Mouse (Mus musculus) cerebellum, adult 8-10 months (tissue): ENCODE data around the gene Fam118b.
A peak's percentile ranks its signal among the peaks of the same experiment; 100 is the strongest.

ENCODE experiments used
- DNase-seq: peaks from one replicate; pipeline ENCODE4 v3.0.0; 2022

Gene Fam118b

DNA sequence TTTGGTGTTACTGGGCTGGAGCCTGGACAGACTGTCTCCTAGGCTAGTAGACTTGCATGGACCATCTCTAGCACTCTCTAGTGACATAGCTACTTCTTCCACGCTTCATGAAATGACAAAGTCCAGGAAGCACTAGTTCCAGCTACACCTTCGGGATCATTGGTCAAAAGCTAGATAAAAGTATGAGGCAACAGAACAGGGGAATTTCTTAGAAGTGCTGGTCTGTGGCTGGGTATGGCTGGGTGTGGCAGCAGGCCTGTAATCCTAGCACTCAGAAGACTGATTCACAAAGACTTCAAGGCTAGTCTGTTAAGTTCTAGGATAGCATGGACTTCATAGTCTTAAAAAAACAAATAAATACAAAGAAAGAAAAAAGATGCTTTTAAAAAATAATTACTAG lies 4.2 kb downstream of the Fam118b start:
- no peak for DNase-seq

DNA sequence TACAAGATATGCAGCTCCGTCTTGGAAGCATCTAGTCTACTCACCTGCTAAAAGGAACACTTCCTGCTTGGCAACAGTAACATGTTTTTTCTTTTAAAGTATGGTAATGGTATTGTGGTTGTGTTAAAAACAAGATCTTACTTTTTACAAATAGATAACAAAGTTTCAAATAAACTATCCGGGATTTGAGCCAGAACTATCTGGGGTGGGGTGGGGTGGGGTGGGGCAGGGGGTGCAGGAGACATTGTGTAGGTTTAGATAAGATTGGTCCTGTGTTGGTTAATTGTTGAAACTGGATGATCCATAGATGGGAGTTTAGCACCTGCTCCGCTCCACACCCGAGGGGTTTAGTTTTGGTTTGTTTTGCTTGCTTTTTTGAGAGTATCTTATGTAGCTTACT lies 5.2 kb downstream of the Fam118b start:
- no peak for DNase-seq

DNA sequence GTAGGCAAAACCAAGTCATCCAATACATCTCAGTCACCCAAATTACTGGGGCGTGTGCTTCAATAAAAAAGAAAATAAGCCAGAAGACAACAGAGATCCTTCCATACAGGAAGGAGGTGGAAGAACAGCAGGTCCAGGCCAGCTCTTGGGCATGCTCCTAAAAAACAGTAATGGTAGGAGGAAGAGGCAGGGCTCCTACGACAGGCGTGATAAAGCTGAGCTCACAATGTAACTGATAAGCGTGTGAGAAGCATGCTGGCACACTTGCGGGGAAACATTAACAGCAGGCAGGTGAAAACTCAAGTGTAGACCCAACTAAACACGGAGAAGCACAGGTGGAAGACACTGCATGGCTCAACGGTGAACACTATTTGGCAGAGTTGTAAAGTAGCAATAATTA lies 10.2 kb downstream of the Fam118b start:
- no peak for DNase-seq

DNA sequence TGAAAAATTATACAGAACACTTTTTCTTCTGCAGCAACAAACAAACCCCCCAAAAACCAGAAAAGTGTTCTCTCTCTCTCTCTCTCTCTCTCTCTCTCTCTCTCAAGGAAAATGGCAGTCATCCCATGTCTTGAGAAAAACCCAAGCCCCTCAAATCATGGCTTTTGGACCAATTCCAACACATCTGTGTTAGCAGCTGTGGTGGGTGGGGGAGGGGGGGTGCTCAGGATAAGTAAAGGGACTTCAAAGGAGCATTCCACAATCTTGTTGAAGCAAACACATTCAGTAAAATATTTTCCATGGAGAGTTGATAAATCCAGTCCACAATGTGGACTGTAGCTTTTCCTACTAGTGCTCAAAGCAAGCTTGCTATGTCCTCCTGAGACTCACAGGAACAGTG lies 18.1 kb downstream of the Fam118b start:
- DNase-seq = no peak

DNA sequence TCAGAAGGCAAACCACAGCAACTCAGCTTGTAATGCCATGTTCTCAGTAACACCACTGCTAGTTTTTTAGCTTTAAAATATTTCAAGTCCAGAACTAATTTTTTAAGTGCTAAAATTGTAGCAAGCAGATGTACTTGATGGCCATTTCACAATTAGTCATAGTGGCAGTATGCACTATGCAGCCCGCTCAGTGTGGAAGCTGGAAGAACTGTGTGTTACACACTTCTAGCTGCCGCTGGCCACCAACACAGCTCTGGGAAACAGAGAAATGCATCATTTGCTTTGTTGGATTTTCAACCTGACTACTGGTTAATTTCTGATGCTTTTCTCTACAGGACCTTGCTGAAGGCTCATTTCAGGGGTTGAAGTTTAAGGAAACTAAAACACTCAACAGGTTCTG lies 20.2 kb downstream of the Fam118b start:
- no peak for DNase-seq

DNA sequence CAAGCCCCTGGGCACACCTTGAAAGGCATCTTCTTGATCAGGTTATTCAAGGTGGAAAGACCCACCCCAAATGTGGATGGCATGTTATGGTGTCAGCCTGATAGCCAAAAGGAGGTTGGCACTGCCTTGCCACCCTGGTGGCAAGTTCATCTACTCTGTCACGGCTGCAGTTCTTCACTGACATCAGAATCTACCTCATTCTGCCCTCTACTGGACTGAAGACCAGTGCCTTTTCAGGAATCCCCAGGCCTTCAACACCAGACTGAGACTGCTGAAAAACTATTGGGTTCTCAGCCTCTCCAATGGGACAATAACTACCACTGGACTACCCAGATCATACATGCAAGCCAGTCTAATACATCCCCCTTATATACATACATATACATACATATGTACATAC lies 27.9 kb downstream of the Fam118b start:
- DNase-seq = no peak

DNA sequence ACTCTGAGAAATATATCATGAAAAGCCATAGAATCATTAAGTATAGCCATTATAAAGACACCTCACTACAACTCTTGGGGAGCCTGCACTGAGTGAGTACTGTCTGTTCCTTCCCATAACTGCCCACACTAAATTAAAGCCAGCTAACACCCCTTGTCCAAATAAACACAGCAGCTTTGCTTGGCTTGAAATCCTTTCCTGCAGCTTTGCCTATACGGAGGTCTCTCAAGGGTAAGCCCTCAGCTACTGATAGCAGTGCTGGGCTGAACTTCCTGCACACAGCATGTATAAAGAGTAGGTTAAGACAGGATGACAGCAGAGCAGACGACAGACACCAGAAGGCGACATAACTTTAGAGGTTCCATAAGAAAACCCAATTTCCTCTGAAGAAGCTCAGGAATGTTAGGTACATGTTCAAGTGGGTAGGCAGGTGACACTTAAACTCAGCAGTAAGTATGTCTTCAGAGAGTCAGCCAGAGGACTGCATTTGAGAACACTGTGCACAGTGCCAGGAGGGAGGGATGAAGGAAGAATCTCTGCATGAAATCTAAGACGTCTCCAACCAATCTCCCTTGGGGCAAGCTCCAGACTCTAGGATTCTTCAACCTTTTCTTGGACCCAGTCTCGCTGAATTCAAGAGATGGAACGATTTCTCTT lies 28.6 kb downstream of the Fam118b start:
- DNase-seq = no peak

DNA sequence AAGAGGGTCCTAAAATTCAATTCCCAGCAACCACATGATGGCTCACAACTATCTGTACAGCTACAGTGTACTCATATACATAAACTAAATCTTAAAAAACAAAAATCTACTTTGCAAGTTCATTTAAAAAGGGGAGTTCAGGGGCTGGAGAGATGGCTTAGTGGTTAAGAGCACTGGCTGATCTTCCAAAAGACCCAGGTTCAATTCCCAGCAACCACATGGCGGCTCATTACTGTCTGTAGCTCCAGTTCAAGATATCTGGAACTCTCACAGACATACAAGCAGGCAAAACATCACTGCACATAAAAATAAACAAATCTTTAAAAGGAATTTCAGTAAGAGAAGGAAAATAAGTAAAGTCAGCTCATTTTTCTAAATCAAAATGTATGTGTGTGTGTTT lies 29.2 kb downstream of the Fam118b start:
- no peak for DNase-seq

DNA sequence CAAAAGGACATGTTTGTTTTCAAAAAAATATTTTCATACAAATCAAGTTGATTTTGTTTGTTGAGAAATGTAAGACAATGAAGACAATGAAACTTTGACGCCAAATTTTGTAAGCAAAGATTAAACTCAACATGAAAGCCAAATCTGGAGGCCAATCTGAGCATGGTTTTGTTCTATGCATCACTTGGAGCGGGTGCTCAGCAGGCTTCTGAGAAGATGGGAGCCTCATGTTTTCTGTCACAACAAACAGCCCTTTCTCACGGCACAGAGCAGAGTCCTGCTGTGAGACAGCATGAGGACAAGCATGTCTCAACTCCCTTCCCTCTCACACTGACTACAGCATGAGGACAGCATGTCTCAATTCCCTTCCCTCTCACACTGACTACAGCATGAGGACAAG lies 31.6 kb downstream of the Fam118b start:
- no peak for DNase-seq

DNA sequence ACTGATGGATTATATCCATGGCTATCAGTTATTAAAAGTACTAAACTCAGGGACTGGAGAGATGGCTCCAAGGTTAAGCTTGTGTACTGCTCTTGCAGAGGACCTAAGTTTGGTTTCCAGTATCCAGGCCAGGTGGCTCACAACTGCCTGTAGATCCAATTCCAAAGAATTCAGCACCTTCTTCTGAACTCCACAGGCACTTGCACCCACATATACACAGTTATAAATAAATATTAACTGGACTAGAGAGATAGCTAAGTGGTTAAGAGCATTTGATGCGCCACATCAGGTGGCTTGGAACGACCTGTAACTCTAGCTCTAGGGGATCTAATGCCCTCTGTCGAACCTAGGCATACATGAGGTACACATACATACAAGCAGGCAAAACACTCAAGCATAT lies 38.9 kb downstream of the Fam118b start:
- no peak for DNase-seq

DNA sequence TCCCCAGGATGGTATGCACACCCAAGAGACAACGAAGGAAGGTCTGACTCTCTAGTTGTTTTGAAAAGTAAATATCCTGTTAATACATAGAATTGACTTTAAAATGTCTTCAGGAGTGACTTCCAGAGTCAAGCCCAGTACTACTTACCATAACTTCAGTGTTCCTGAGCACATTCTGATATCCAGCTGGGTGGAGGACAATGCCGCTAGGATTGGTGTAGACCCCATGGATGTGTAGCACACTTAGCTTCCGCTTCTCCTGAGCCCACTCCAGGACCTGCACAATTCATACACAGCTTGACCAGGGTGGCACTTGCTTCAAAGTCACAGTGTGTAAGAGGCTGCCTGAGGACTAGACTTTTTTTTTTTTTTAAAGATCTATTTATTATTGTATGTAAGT lies 44.1 kb downstream of the Fam118b start:
- DNase-seq = no peak

DNA sequence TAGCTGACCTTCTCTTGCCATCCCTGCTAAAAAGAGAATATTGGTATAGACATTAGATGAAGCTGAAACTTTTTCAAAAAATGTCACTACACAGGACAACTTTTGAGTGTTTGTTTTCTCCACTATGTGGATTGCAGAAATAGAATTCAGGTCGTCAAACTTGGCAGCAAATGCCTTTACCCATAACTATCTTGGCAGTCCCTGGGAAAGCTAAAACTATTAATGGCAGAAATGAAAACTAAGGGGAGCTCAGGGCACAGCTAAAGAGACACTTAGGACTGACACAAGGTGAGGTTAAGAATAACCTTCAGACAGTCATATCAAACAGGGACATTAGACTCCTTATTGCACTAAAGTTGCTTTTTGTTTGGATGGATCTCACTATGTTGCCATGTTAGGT lies 49.6 kb downstream of the Fam118b start:
- DNase-seq = no peak

DNA sequence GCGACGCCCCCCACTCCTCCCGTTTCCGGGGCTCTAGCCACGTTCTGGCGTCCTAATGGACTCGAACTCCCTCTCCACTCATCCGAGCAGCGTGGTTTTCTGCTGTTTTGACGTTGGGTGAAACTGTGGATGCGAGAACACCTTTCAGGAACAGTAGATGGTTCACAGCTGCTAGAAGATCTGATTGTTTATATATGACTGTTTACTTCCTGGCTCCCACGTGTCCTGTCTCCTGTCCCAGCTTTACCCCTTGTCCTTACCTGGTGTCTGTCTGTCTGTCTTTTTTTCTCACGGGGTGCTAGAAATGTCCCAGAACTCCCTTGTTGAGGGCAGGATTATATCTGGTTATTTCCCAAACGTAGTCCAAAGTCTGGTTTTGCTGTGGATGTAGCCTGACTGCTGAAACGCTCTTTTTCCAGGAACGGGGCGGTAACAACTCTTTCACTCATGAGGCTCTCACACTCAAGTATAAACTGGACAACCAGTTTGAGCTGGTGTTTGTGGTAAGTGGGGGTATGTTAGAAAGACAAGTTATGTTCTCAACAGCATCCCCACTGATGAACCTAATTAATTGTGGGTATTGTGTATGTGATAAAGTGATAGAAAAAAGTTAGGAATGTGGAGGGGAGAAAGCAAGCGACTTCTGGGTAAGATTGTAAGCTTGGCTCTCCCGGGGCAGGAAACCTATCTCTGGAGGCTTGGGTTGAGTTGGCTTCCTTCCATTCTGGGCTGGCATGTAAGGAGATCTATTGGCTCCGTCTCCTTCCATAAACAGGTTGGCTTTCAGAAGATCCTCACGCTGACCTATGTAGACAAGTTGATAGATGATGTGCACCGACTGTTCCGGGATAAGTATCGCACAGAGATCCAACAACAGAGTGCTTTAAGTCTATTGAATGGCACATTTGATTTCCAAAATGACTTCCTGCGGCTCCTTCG lies 55.8 kb downstream of the Fam118b start:
- no peak for DNase-seq

DNA sequence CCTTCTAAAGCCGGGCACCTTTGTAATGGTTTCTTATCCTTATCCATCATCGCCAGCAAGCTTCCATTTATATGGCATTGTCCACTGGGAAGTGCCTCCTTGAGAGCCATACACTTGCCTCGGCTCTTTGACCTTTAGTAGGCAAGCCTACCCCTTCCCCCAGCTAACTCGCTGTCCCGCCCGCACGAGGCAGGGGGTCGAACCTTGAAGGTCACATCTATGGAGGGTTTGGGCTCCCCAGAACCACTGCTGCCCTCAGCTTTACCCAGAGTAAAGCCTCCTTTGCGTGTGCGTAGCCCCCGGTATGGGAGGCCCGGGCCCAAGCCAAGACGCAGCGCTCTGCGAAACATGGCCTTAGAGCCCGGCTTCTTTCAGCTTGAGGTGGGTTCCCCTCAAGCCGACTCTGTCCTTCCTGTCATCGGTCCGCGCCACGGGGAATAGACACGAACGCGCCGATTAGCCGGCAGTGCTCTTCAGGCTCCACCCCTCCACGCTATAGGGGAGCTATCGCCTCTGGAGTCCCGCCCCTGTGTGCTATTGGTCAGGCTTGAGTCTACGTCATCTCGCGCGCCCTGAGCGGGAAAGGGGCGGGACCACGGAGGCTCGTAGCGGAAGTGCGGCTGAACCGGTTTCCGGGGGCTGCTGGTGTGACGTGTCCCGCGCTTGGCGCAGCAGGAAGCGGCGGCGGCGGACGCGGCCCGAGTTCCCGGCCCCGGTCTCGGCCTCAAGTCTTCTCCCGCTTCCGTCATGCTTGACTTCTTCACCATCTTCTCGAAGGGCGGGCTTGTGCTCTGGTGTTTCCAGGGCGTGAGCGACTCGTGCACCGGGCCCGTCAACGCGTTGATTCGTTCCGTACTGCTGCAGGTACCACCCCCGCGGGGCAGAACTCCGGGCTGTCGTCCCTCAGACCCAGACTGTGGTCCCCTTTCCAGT lies 56.8 kb downstream of the Fam118b start, which contains the start of gene Foxred1:
Gene Foxred1 (minus strand): TSS at position 514 of the 933 bp plus-strand sequence.
- peak; percentile 99 for DNase-seq

DNA sequence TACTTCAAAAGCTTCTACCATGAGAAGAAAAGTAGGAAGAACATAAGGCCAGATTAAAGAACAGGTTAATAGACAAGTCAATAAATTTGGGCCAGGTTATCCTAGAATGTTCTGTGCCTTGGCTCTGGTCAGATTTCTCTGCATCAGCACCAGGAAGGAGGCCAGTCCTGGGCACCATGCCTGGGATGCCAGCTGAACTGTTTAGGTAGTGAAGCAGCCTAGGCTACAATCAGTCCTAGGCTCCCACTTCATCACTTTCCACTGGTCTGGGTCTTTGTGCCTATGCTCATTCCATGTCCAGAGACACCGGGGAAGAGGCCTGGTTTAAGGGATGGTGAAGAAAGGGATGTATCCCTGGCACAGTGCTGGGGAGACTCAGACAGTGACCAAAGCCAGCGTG lies 63.2 kb downstream of the Fam118b start:
- no peak for DNase-seq

DNA sequence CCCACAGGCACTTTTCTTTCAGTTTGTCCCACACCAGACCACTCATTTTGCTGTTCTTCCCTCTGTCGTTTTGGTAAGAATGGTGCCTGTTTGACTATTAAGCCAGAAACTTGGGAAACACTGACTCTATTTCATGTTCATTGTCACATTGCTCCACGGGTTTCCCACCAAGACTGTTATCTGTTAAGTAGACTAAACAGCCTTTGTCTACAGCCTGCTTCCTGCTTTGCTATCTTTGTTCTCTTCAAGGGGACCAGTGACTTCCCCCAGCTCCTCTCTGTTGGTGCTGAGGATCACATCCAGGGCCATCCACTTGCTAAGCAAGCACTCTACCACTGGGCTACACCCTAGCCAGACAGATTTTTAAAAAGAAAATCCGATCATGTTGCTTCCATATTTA lies 64.1 kb downstream of the Fam118b start:
- DNase-seq = no peak

DNA sequence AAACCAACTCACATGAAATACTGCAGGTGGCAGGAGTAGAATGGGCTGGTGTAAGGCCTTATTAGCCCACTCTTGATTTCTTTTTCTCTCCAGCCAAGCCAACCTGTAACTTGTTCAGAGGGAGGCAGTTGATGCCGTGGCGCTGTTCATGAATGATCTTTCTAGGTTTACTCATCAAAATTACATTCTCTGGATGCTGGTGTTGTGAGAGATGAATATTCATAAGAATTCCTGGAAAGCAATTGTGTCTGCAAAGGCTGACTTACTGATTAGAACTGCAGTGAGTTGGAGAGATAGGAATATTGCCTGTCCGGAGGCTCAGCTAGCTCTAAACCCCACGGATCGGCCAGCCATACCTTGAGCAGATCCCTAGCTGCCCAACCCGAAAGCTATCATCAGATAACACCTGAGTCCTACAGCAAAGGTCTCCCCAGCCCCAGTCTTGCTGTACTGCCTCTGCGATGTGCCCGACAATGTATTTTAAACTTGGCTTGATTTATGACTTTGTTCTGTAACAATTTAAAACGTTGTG lies 67.0 kb downstream of the Fam118b start:
- no peak for DNase-seq

DNA sequence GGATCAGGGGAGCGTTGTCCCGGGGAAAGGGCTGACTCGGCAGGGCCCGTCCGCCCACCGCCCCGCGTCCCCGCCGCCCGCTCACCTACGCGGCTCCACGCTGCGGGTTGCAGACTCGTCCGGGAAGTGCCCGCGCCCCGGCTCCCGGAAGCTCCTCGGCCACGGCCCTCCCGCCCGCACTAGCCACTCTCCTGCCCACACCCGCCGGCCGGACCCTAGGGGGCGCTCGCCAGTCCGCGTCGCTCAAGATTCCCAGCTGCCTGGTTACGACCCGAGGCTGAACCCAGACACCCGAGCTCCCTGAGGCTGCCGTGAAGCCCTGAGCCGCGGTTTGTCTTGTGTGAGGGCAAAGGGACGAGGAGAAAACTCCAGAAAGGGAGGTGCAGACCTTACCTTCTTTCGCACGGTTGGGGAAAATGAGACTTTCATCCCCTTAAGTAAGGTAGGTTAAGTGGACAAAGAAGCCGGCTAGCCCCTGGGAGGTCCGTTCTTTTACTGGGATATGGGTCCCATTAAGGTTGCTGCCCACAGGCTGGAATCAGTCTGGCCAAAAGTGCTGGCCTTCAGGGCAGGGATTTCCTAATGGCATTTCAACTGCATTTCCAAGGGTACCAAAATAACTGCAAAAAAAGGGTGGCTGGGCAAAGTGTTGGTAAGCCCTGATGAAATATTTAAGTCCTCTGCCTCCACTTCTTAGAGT lies 67.7 kb downstream of the Fam118b start, which contains the start of the genes Srpr and Tirap:
Gene Srpr (plus strand): TSS at position 404 of the 700 bp plus-strand sequence.
Gene Tirap (minus strand): TSS at position 520 of the 700 bp plus-strand sequence.
- DNase-seq = peak; percentile 92

DNA sequence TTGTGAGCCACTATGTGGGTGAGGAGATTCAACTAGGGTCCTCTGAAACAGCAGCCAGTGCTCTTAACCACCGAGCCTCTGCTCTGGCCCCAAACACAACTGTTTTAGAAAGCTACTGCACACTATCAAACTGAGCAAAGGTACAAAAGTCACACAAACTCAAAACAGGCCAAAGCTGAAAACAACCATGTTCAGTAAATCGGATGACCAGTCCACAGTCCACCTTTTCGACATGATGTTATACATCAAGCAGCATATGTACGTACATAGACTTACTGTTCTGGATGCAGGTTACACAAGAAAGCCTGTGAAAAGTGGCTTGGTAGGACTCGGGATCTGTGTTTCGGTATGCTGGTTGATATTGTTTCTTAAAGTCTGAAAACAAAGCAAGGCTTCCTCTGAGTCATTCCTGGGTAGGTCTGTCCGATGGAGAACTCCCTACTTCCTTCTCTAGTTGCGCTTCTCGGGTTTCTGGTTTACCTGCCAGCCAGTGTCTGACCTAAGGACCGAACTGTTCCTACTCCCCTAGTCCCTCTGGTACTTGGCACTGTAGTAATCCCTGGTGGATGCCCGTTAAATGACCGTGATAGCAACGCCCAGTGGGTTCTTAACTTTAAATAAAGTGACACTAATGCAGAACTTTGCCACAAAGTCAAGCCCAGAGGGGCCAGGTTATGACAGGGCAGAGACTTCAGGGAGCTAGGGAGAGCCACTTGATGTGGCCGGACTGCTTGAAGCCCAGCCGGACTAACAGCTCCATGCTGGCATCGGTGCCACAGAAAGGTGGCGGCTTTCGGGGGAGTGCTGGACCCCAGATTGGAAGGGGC lies 68.4 kb downstream of the Fam118b start:
- no peak for DNase-seq

DNA sequence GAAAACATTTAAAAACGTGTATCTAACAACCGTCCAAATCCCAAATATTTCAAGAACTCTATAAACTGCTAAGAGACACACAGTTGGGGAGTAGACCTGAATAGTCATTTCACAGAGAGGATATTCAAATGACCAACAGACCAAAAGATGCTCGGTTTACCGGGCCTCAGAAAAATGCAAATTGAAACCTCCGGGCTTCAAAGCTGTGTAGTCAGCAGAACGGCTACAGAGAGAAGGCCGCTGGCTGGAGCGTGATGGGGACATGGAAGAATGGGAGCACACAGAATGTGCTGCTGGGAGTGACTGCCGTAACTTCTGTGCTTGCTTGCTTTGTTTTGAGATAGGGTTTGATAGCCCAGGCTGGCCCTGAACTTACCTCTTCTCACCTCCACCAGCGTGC lies 69.3 kb downstream of the Fam118b start:
- DNase-seq = no peak

DNA sequence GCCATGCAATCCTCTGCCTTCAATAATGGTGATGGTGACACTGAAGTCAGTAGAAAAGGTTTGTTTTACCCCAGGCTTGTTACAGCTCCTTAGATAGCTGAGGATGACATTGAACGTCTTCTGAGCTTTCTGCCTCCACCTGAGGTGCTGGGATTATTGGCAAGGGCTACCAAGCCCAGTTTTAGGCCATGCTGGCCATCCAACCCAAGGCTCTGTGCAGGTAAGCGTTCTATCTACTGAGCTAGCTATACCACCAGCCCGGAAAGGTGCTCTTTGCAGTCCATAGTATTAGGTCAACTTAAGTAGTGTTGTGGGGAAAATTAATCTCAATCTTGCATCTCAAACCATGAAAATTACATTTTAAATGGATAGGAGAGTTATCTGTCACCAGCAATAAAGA lies 70.0 kb downstream of the Fam118b start:
- no peak for DNase-seq
